Mouse (Mus musculus) heart, embryonic 15.5 days (tissue): ENCODE data around the gene Fgr. TPM values are rescaled to one million over a fixed set of nuclear protein-coding genes. Genes with fewer than 3 reads are reported as not detected.

Experiments
- ATAC-seq: fragments of 200-750 bp; cut with Nextera tagmentation; replicated peaks from 2 replicates; pipeline ENCODE4 v1.8.0; 2017; ENCODE audit warnings: low read depth, moderate TSS enrichment; ENCODE audit not compliant: insufficient number of reproducible peaks, insufficient read depth, low FRiP score
- H3K27ac ChIP-seq: fragments of 300-500 bp; sonication (generic); 2 replicates; pipeline ENCODE4 v1.5.1; 2015; ENCODE audit warnings: mild to moderate bottlenecking, inconsistent platforms
- H3K27me3 ChIP-seq: fragments of 300-500 bp; sonication (generic); 2 replicates; pipeline ENCODE4 v1.6.1; 2015; ENCODE audit warnings: inconsistent platforms
- H3K36me3 ChIP-seq: fragments of 300-500 bp; sonication (generic); 2 replicates; pipeline ENCODE4 v1.6.1; 2015; ENCODE audit warnings: mild to moderate bottlenecking, inconsistent platforms
- H3K4me1 ChIP-seq: fragments of 300-500 bp; sonication (generic); replicated peaks from 2 replicates; pipeline ENCODE4 v1.6.1; 2015; ENCODE audit warnings: inconsistent platforms
- H3K4me2 ChIP-seq: fragments of 300-500 bp; sonication (generic); 2 replicates; pipeline ENCODE4 v1.6.1; 2015; ENCODE audit warnings: inconsistent platforms, mild to moderate bottlenecking, moderate library complexity
- H3K4me3 ChIP-seq: fragments of 300-500 bp; sonication (generic); 2 replicates; pipeline ENCODE4 v1.5.1; 2015; ENCODE audit warnings: mild to moderate bottlenecking, inconsistent platforms
- H3K9ac ChIP-seq: fragments of 300-500 bp; sonication (generic); 2 replicates; pipeline ENCODE4 v1.6.1; 2015; ENCODE audit warnings: mild to moderate bottlenecking, inconsistent platforms
- H3K9me3 ChIP-seq: fragments of 300-500 bp; sonication (generic); replicated peaks from 2 replicates; pipeline ENCODE4 v1.6.1; 2016; ENCODE audit warnings: inconsistent platforms
- WGBS: fragments of 180-500 bp; shearing (Covaris S2); methylation state at CpG from one replicate; pipeline ENCODE4 v1.1.7; 2015; ENCODE audit warnings: mixed read lengths; 5-methylcytosine and 5-hydroxymethylcytosine counted together
- polyA plus RNA-seq: library from polyadenylated mRNA; unstranded; fragments of >200 nt; fragmentation: Nextera tagmentation; extraction: Ambion mirVana; gene quantifications from 2 replicates; pipeline ENCODE4 v1.2.1, GENCODE M21; 2015

Fgr gene
- polyA plus RNA-seq, 1 experiment from 2014 or later: 0.42 TPM

GRCm38 (mm10) chr4:133028875-133029274, 55.0 kb downstream of the Fgr start:
- no peaks in the 10 kb centered on the region for H3K36me3 ChIP-seq
- WGBS: 77% methylated on average over 6 of the region's 6 CpGs
- H3K4me2 ChIP-seq: no peak overlapping the region
- H3K4me1 ChIP-seq: peaks cover 62% of the 10 kb centered on the region
- no peaks in the 10 kb centered on the region for H3K9me3 ChIP-seq
- no peak overlapping the region for H3K9ac ChIP-seq
- no peak for ATAC-seq
- H3K27me3 ChIP-seq: no peaks in the 10 kb centered on the region
- H3K4me3 ChIP-seq: no peak overlapping the region
- no peak overlapping the region for H3K27ac ChIP-seq

- Histone ChIP-seq H3K4me1 (peaks cover 60% of the 10 kb centered on the region), H3K27ac (no peak overlapping the region), H3K9ac (no peak overlapping the region), H3K4me2 (no peak overlapping the region), H3K9me3 (no peaks in the 10 kb centered on the region), H3K27me3 (no peaks in the 10 kb centered on the region), H3K36me3 (no peaks in the 10 kb centered on the region), H3K4me3 (no peak overlapping the region)
- ATAC-seq: no peak
- WGBS: 89% methylated on average over 8 of the region's 8 CpGs
These were observed 58.7 kb downstream of the Fgr start for GRCm38 (mm10) chr4:133032410-133033095.

- Histone ChIP-seq H3K4me1 (peaks cover 54% of the 10 kb centered on the region), H3K9ac (no peak overlapping the region), H3K27me3 (no peaks in the 10 kb centered on the region), H3K4me3 (no peak overlapping the region), H3K27ac (peak overlapping the region; percentile 41), H3K9me3 (no peaks in the 10 kb centered on the region), H3K4me2 (no peak overlapping the region), H3K36me3 (no peaks in the 10 kb centered on the region)
- ATAC-seq: no peak
- 53% methylated on average over 10 of the region's 10 CpGs for WGBS
These were observed 60.6 kb downstream of the Fgr start for GRCm38 (mm10) chr4:133034478-133034877.

GRCm38 (mm10) chr4:133035446-133035845, 61.6 kb downstream of the Fgr start:
- no peak overlapping the region for H3K4me2 ChIP-seq
- peaks cover 57% of the 10 kb centered on the region for H3K4me1 ChIP-seq
- no peaks in the 10 kb centered on the region for H3K9me3 ChIP-seq
- H3K27me3 ChIP-seq: no peaks in the 10 kb centered on the region
- 50% methylated on average over 1 of the region's 1 CpGs for WGBS
- H3K4me3 ChIP-seq: no peak overlapping the region
- no peak overlapping the region for H3K9ac ChIP-seq
- ATAC-seq: no peak
- H3K36me3 ChIP-seq: no peaks in the 10 kb centered on the region
- peak overlapping the region; percentile 41 for H3K27ac ChIP-seq

GRCm38 (mm10) chr4:133035946-133036345, 62.1 kb downstream of the Fgr start:
- H3K36me3 ChIP-seq: no peaks in the 10 kb centered on the region
- H3K4me1 ChIP-seq: peaks cover 62% of the 10 kb centered on the region
- WGBS: 61% methylated on average over 3 of the region's 3 CpGs
- peak overlapping the region; percentile 41 for H3K27ac ChIP-seq
- no peak overlapping the region for H3K9ac ChIP-seq
- no peaks in the 10 kb centered on the region for H3K9me3 ChIP-seq
- H3K27me3 ChIP-seq: no peaks in the 10 kb centered on the region
- no peak for ATAC-seq
- no peak overlapping the region for H3K4me2 ChIP-seq
- no peak overlapping the region for H3K4me3 ChIP-seq

- Histone ChIP-seq H3K4me1 (peaks cover 75% of the 10 kb centered on the region), H3K27ac (peak overlapping the region; percentile 98), H3K9ac (no peak overlapping the region), H3K36me3 (no peaks in the 10 kb centered on the region), H3K27me3 (no peaks in the 10 kb centered on the region), H3K9me3 (no peaks in the 10 kb centered on the region), H3K4me2 (peak overlapping the region; percentile 97), H3K4me3 (peak overlapping the region; percentile 77; the same call in 1 of the 2 replicates)
- 16% methylated on average over 9 of the region's 9 CpGs for WGBS
- no peak for ATAC-seq
These were observed 63.4 kb downstream of the Fgr start for GRCm38 (mm10) chr4:133037293-133037692.

GRCm38 (mm10) chr4:133037798-133038197, 63.9 kb downstream of the Fgr start:
- no peak overlapping the region for H3K9ac ChIP-seq
- H3K27me3 ChIP-seq: no peaks in the 10 kb centered on the region
- peak overlapping the region; percentile 97 for H3K4me2 ChIP-seq
- no peaks in the 10 kb centered on the region for H3K36me3 ChIP-seq
- H3K9me3 ChIP-seq: no peaks in the 10 kb centered on the region
- H3K4me3 ChIP-seq: peak overlapping the region; percentile 77
- ATAC-seq: no peak
- peaks cover 81% of the 10 kb centered on the region for H3K4me1 ChIP-seq
- WGBS: 40% methylated on average over 6 of the region's 6 CpGs
- H3K27ac ChIP-seq: peak overlapping the region; percentile 98

GRCm38 (mm10) chr4:133038521-133039115, 64.7 kb downstream of the Fgr start:
- peak overlapping the region; percentile 97 for H3K4me2 ChIP-seq
- peak overlapping the region; percentile 83 for H3K9ac ChIP-seq
- H3K36me3 ChIP-seq: no peaks in the 10 kb centered on the region
- H3K27me3 ChIP-seq: no peaks in the 10 kb centered on the region
- H3K4me3 ChIP-seq: peak overlapping the region; percentile 77
- WGBS: under 1% methylated on average over 62 of the region's 76 CpGs
- H3K27ac ChIP-seq: peak overlapping the region; percentile 98
- peak; percentile 59 for ATAC-seq
- H3K9me3 ChIP-seq: no peaks in the 10 kb centered on the region
- H3K4me1 ChIP-seq: peaks cover 89% of the 10 kb centered on the region

GRCm38 (mm10) chr4:133039116-133039819, 65.4 kb downstream of the Fgr start:
- Histone ChIP-seq H3K4me1 (peaks cover 90% of the 10 kb centered on the region), H3K27me3 (no peaks in the 10 kb centered on the region), H3K36me3 (no peaks in the 10 kb centered on the region), H3K27ac (peak overlapping the region; percentile 98), H3K9me3 (no peaks in the 10 kb centered on the region), H3K9ac (peak overlapping the region; percentile 83), H3K4me3 (peak overlapping the region; percentile 77), H3K4me2 (peak overlapping the region; percentile 97)
- ATAC-seq: peak; percentile 40
- WGBS: under 1% methylated on average over 75 of the region's 77 CpGs

- WGBS: 10% methylated on average over 18 of the region's 18 CpGs
- Histone ChIP-seq H3K4me3 (peak overlapping the region; percentile 77), H3K9me3 (no peaks in the 10 kb centered on the region), H3K36me3 (no peaks in the 10 kb centered on the region), H3K27ac (peak overlapping the region; percentile 98), H3K27me3 (no peaks in the 10 kb centered on the region), H3K9ac (peak overlapping the region; percentile 83), H3K4me2 (peak overlapping the region; percentile 97), H3K4me1 (peaks cover 90% of the 10 kb centered on the region)
- no peak for ATAC-seq
These were observed 65.9 kb downstream of the Fgr start for GRCm38 (mm10) chr4:133039832-133040231.

GRCm38 (mm10) chr4:133040241-133040904, 66.5 kb downstream of the Fgr start:
- Histone ChIP-seq H3K36me3 (no peaks in the 10 kb centered on the region), H3K4me1 (peaks cover 90% of the 10 kb centered on the region), H3K4me2 (peak overlapping the region; percentile 97), H3K9ac (peak overlapping the region; percentile 83), H3K9me3 (no peaks in the 10 kb centered on the region), H3K27me3 (no peaks in the 10 kb centered on the region), H3K27ac (peak overlapping the region; percentile 98), H3K4me3 (peak overlapping the region; percentile 77)
- 50% methylated on average over 14 of the region's 14 CpGs for WGBS
- ATAC-seq: no peak
